In the genomic region with DNA sequence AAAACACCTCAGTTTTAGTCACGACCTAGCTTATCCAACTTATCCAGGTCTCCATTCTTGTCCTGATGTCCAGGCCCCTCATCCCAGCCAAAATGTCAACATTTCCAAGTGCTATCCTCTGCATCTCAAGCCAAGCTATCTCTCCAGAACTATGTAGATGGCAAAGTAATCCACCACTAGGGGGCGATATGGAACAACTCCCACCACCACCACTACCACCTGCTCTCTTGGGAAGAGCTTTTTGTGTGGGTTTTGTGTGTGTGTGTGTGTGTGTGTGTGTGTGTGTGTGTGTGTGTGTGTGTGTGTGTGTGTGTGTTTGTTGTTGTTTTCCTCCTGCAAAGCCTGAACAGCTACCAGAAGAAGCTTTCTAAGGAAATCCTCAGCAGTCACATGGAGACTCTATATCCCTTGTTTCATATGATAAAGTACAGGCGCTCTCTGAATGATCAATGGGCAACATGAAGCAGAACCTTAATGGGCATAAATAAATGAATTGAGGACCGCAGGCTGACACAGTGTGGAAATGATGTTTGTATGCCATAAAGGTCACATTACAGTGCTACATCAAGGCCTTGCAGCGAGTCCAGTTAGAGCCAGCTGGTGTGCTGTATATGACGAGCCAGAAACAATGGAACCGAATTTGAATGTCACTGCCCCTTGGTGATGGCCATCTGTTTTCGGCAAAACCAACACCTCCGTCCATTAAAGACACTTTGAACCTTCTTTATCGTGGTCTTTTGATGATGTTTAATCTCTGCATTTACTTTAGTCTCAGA, we compare ENCODE assay signal across 9 mouse cellular contexts.
A peak's percentile ranks its signal among the peaks of the same experiment; 100 is the strongest.
DNase-seq lines count a peak whose midpoint lies in the region; ATAC-seq and TF ChIP-seq lines count a peak whose summit lies in the region.
"Had no signal": no experiment of that assay in that cellular context is flagged by ENCODE, and none has a peak within 500 bp of the region (broad histone marks: within the 10 kb centered on the region; RNA-seq: fewer than 3 reads in every experiment).

No protein-coding gene starts in this region.

- no peak for ATAC-seq in cerebellum, adult (ENCODE audit: insufficient number of reproducible peaks, low FRiP score, low TSS enrichment)
- peak; percentile 46; the same call in 1 of the 2 replicates for ATAC-seq in stomach, postnatal 0 days (ENCODE audit: low FRiP score, low TSS enrichment)

- H3K4me3 ChIP-seq in embryonic facial prominence, embryonic 10.5 days = no peak overlapping the region
- H3K4me3 ChIP-seq in stomach, postnatal 0 days (ENCODE audit: low read depth, low read length) = no peak overlapping the region
- H3K4me3 ChIP-seq: heart, embryonic 13.5 days had no signal

- no peak for TF ChIP-seq EP300 in stomach, postnatal 0 days (optimal IDR thresholded peaks at IDR 0.05)

- peak; percentile 8 for DNase-seq in cerebellum, adult 11 months
- DNase-seq in urinary bladder, postnatal 14 days (ENCODE audit: low spot score) = peak; percentile 42
- DNase-seq in urinary bladder, postnatal 36 days (ENCODE audit: low spot score in 2 of 2) = no peak
- DNase-seq in embryonic facial prominence, embryonic 10.5 days (ENCODE audit: low spot score) = peak; percentile 49
- peak; percentile 74 for DNase-seq in kidney, adult 9 months
- peak; percentile 51 for DNase-seq in lung, postnatal 25 days (ENCODE audit: low spot score)
- peak; percentile 49 for DNase-seq in stomach, postnatal 0 days (ENCODE audit: low spot score)

- H3K36me3 ChIP-seq in embryonic facial prominence, embryonic 10.5 days (replicated peaks) = no peaks in the 10 kb centered on the region
- no peaks in the 10 kb centered on the region for H3K36me3 ChIP-seq in stomach, postnatal 0 days (ENCODE audit: control insufficient read depth, insufficient read depth, low read length)
- H3K36me3 ChIP-seq: heart, embryonic 13.5 days had no signal

- H3K4me1 ChIP-seq in embryonic facial prominence, embryonic 10.5 days = peaks cover 15% of the 10 kb centered on the region
- H3K4me1 ChIP-seq in stomach, postnatal 0 days (replicated peaks; ENCODE audit: control insufficient read depth, insufficient read depth) = no peaks in the 10 kb centered on the region

- H3K9me3 ChIP-seq in embryonic facial prominence, embryonic 10.5 days = no peaks in the 10 kb centered on the region
- H3K9me3 ChIP-seq in stomach, postnatal 0 days (ENCODE audit: control insufficient read depth, low read length) = no peaks in the 10 kb centered on the region
- H3K9me3 ChIP-seq: heart, embryonic 13.5 days had no signal

- TF ChIP-seq CTCF in stomach, postnatal 0 days (IDR thresholded peaks at IDR 0.05; ENCODE audit: low read depth) = peak; percentile 83

- no peak overlapping the region for H3K9ac ChIP-seq in stomach, postnatal 0 days (ENCODE audit: low read length)
- H3K9ac ChIP-seq: heart, embryonic 13.5 days had no signal

- no peak overlapping the region for H3K27ac ChIP-seq in embryonic facial prominence, embryonic 10.5 days (replicated peaks)
- no peak overlapping the region for H3K27ac ChIP-seq in stomach, postnatal 0 days (replicated peaks)
- H3K27ac ChIP-seq: heart, embryonic 13.5 days had no signal

- H3K27me3 ChIP-seq in embryonic facial prominence, embryonic 10.5 days (replicated peaks; ENCODE audit: low read depth, poor library complexity, severe bottlenecking) = no peaks in the 10 kb centered on the region
- no peaks in the 10 kb centered on the region for H3K27me3 ChIP-seq in stomach, postnatal 0 days (ENCODE audit: control insufficient read depth, insufficient read depth, low read length)

- 78% methylated on average over 10 of the region's 10 CpGs for WGBS in embryonic facial prominence, embryonic 10.5 days
- 67% methylated on average over 10 of the region's 10 CpGs for WGBS in stomach, postnatal 0 days

- no peak overlapping the region for H3K4me2 ChIP-seq in stomach, postnatal 0 days (replicated peaks; ENCODE audit: low read depth)
- H3K4me2 ChIP-seq: heart, embryonic 13.5 days had no signal

Comparison
In these comparisons a context has a peak if more than half of its experiments do, and no peak if none do; other contexts are left out.
1. DNase-seq: peak in cerebellum, adult 11 months (single experiment), urinary bladder, postnatal 14 days (single experiment), embryonic facial prominence, embryonic 10.5 days (single experiment), kidney, adult 9 months (single experiment), lung, postnatal 25 days (single experiment) and stomach, postnatal 0 days (single experiment); none in urinary bladder, postnatal 36 days (0 of 2).